Mouse (Mus musculus) spleen, adult 2 months (tissue): Measurements from ENCODE around the gene Kcnn3.

ENCODE experiments used
- CTCF ChIP-seq: fragments of 200-500 bp; IDR thresholded peaks from 2 replicates; pipeline ENCODE4 v1.5.1; 2011; ENCODE audit warnings: mild to moderate bottlenecking, inconsistent platforms; ENCODE audit not compliant: insufficient read depth, insufficient read length, insufficient replicate concordance; ENCODE audit errors: extremely low read depth
- POLR2A ChIP-seq: fragments of 200-500 bp; IDR thresholded peaks from 2 replicates; pipeline ENCODE4 v1.6.1; 2011; ENCODE audit warnings: low read depth, low read length, inconsistent platforms

DNA sequence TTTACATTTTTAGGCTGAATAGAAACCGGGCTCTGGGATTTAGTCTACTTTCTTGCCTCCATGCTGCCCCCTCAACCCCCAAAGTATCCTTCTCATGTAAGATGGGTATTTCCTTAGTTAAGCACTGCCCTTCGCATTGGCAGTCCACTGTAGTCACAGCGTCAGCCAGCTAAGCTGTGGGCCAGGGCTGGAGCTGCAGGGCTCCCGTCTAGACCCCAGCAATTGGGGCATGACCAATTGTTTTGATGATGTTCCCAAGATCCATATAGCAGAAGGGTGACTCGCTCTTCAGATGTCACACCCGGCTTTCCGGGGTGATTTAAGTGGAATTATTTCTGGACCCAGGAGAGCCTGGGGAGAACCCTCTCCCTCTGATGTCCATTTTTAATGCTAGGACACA lies 129.9 kb downstream of the Kcnn3 start:
- TF ChIP-seq POLR2A (no peak), CTCF (no peak)
